Mouse (Mus musculus): Measurements from ENCODE around the gene Cdc42bpg. TPM values are rescaled to one million over a fixed set of nuclear protein-coding genes. Genes with fewer than 3 reads are reported as not detected.
"Not testable (repeated sequence)": the region's sequence is repeated elsewhere in the genome, so short reads cannot be mapped to it uniquely, and the experiment has no call there.

Gene Cdc42bpg
- total RNA-seq, 2 experiments from 2014 or later: 3.4 to 3.9 TPM

- DNase-seq: peak; percentile 46
- intact Hi-C loops (cut with DNase I; ENCODE audit: low total_unique reads): no loop called here
Measured at GRCm38 (mm10) chr19:6291117-6291781, 15.0 kb upstream of the Cdc42bpg start.

- intact Hi-C loops (cut with DNase I; ENCODE audit: low total_unique reads): no loop called here
- no peak for DNase-seq
Measured at GRCm38 (mm10) chr19:6292262-6292661, 14.0 kb upstream of the Cdc42bpg start.

DNA sequence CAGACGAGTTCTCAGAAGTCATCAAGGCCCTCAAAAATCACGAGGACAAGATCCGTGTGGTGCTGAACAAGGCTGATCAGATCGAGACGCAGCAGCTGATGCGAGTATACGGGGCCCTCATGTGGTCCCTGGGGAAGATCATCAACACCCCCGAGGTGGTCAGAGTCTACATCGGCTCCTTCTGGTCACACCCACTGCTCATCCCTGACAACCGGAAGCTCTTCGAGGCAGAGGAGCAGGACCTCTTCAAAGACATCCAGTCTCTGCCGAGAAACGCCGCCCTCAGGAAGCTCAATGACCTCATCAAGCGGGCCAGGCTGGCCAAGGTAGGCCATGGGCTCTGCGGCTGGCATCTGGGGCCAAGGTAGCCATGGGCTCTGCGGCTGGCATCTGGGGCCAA is 12.0 kb upstream of the Cdc42bpg start:
- intact Hi-C loops (cut with DNase I; ENCODE audit: low total_unique reads): no loop called here
- no peak for DNase-seq

- intact Hi-C loops (cut with DNase I; ENCODE audit: low total_unique reads): no loop called here
- no peak for DNase-seq
Measured at GRCm38 (mm10) chr19:6296551-6297210, 9.6 kb upstream of the Cdc42bpg start.

- DNase-seq: peak; percentile 60
- intact Hi-C loops (cut with DNase I; ENCODE audit: low total_unique reads): no loop called here
Measured at GRCm38 (mm10) chr19:6297641-6298040, 8.6 kb upstream of the Cdc42bpg start.

DNA sequence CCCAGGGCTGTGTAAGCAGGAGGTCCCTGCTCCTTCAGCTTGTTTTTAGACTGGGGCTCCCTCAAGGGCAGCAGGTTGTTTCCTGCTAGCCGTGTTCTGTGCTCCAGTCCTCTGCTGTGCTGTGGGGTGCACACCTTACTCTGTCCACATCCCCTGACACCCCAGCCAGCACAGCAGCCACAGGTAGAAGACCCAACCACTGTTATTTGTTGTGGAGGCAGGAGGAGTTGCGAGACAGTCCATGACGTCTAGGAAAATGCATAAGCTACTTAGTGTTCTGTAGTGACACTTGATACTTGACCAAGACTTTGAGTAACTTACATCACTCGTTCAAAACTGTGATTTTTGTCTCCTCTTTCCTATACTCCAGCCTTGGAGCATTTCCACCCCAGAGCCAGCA is 7.3 kb upstream of the Cdc42bpg start:
- intact Hi-C loops (cut with DNase I; ENCODE audit: low total_unique reads): no loop called here
- no peak for DNase-seq

GRCm38 (mm10) chr19:6299450-6300267 is 6.6 kb upstream of the Cdc42bpg start:
- intact Hi-C loops (cut with DNase I; ENCODE audit: low total_unique reads): no loop called here
- DNase-seq: no peak

GRCm38 (mm10) chr19:6300402-6300841 is 5.8 kb upstream of the Cdc42bpg start:
- intact Hi-C loops (cut with DNase I; ENCODE audit: low total_unique reads): no loop called here
- DNase-seq: peak; percentile 43

DNA sequence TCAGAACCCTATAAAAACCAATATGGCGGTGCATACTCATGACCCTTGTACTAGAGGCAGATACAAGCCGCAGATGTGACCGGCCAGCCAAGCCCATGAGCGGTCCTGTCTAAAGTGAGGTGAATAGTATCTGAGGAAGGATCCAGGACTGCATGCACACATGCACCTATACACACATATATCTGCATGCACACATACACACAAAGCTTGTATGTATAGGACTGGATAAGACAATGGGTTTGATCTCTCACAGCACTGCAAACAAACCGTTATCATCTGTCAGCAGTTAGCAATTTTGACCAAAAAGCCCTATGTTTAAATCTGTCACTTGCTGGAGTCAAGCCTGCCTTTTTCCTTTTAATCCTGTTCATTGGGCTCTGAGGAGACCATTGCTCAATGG is 4.1 kb upstream of the Cdc42bpg start:
- DNase-seq: no peak
- intact Hi-C loops (cut with DNase I; ENCODE audit: low total_unique reads): no loop called here

GRCm38 (mm10) chr19:6302522-6302921 is 3.7 kb upstream of the Cdc42bpg start:
- peak; percentile 62 for DNase-seq
- intact Hi-C loops (cut with DNase I; ENCODE audit: low total_unique reads): no loop called here

DNA sequence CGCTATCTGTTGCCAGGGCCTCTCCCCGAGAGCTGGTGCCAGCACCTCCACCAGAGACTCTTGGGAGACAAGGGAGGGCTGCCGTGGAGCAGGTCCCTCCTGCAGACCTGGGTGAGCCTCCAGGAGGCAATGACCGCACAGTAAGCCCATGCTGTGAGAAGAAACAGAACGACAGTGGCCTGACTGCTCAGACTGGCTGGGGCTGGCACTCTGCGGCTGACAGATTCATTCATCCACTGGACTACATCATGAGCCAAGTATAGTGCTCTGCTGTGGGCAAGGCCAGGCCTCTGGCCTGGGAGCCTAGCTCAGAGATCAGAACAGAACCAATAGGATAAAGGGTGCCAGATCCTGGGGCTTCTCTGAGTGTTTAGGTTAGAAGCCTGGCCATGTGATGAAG is 2.4 kb upstream of the Cdc42bpg start:
- no peak for DNase-seq
- intact Hi-C loops (cut with DNase I; ENCODE audit: low total_unique reads): loop anchor here (2.0 kb wide), 1 partner anchor 35 kb away; no protein-coding TSS in a partner anchor

DNA sequence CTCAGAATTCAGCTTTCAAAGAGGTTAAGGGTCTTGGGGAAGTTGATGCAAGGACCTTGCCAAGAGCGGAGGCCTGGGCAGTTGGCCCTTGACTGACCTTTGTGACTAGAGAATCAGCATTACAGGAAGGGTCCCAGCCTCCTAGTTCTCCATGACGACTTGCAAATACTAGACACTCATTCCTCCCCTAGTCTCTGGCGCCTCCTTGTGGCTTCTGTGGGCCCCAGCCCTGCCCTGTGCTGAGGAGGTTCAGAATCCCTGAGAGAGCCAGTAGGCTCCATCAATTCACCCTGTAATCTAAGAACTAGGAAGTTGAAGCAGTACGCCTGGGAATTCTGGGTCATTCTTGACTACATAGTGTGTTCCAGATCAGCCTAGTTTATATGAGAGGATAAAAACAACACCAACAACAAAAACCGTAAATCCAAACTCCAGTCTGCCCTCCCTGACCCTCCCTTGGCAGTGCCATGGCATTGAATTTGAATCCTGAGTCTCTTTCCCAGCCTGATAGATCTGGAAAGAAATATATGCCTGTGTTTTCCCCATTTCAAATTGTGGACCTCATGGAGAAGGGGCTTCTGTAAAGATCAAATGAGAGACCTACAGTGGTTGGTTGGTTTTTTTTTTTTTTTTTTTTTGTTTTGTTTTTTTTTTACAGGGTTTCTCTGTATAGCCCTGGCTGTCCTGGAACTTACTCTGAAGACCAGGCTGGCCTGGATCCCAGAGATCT is 1.3 kb upstream of the Cdc42bpg start:
- intact Hi-C loops (cut with DNase I; ENCODE audit: low total_unique reads): loop anchor here (2.0 kb wide), 1 partner anchor 36 kb away; no protein-coding TSS in a partner anchor
- DNase-seq: peak; percentile 91

DNA sequence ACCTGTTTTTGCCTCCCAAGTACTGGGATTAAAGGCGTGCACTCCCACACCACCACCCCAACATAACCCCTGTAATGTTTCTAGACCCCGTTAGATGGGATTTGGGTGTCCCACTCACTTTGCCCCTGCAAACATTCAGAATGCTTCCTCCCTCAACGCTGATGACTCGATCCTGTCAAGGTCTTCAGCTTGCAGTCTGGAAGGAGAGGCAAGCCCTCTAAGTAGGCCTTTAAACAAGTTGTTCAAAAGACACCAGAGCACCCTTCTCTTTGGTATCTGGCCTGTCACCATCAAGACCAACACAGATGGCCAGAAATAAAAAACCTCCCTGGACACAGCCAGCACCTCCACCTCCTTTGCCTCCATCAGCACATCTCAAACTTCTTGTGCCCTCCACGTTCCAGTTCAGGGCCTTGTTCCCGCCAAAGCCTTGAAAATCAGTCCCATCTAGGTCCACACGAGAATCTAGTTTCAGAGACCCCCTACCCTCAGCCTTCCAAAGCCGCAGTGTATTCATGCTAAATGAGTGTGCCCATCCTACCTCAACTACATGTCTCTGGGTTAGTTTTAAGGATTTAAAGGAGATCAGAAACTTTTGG is 640 bp upstream of the Cdc42bpg start:
- DNase-seq: no peak
- intact Hi-C loops (cut with DNase I; ENCODE audit: low total_unique reads): loop anchor here (2.0 kb wide), 1 partner anchor 37 kb away; no protein-coding TSS in a partner anchor

DNA sequence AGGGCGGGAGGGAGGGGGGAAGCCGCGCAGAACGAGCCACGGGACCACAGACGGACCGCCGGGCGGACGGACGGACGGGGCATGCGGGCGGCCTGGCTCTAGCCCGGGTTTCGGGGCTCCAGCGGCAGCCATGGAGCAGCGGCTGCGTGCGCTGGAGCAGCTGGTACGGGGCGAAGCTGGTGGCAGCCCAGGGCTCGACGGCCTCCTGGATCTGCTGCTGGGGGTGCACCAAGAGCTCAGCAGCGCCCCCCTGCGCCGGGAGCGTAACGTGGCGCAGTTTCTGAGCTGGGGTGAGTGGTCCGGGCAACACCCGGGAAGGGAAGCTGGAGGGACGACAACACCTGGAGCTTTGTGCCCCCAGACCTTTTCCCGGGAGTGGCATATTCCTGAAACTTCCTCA is 330 bp downstream of the Cdc42bpg start:
- DNase-seq: peak; percentile 83
- intact Hi-C loops (cut with DNase I; ENCODE audit: low total_unique reads): no loop called here

DNA sequence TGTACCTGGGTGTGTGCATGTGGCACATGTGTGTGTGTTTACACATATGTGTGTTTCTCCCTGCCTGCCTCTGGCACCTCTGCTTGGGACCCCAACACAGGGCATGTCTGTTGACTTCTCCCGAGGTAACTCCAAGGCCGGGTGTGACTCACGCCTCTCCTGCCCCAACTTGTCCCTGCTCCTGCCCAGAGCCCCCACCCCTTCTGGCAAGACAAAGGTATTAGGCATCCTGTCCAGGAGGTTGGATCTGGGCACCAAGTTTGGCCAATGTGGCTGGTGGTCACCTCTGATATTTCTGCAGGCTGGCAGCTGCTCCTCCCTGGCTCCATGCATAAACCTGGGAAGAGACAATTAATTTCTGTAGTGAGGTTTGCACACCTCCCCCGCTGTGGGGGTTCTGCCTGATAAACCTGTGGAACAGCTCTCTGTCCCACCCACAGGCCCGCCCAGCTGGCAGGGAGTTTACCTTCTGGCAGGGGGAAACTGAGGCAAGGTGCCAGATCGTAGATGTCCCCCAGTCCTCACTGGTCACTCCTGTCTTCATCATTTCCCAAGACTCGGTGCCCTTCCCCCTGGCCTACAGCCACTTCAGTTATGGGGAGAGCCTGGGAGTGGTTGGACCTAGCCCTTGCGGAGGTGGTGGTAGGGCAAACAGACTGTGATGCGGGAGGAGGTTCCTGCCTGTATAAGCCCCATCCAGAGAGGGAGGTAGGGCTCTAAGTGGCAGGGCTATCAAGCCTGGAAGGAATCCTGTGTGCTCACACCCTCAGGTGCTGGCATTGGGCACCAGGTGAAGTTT is 1.7 kb downstream of the Cdc42bpg start:
- no peak for DNase-seq
- intact Hi-C loops (cut with DNase I; ENCODE audit: low total_unique reads): no loop called here

- DNase-seq: no peak
- intact Hi-C loops (cut with DNase I; ENCODE audit: low total_unique reads): no loop called here
Measured at GRCm38 (mm10) chr19:6310181-6310580, 3.9 kb downstream of the Cdc42bpg start.

- DNase-seq; intact Hi-C loops (cut with DNase I; ENCODE audit: low total_unique reads): not testable (repeated sequence)
Measured at GRCm38 (mm10) chr19:6311783-6312182, 5.5 kb downstream of the Cdc42bpg start.

GRCm38 (mm10) chr19:6313796-6314195 is 7.5 kb downstream of the Cdc42bpg start:
- DNase-seq: no peak
- intact Hi-C loops (cut with DNase I; ENCODE audit: low total_unique reads): no loop called here
